Mouse (Mus musculus): ENCODE results near the gene Hadhb.

GRCm38 (mm10) chr5:30201521-30201920 lies 46.5 kb downstream of the Hadhb start:
- peak; percentile 79 for TF ChIP-seq CTCF (IDR thresholded peaks at IDR 0.05; ENCODE audit: low read depth)
- TF ChIP-seq EP300 (IDR thresholded peaks at IDR 0.05; ENCODE audit: low read depth): no peak

Data from liver, postnatal 0 days (tissue).